Mouse (Mus musculus): ENCODE data around the gene Rcn1. TPM values are rescaled to one million over a fixed set of nuclear protein-coding genes. Genes with fewer than 3 reads are reported as not detected.

Gene Rcn1
- 4.4 and 5.0 TPM in 2 replicates for total RNA-seq (2017)

GRCm38 (mm10) chr2:105399085-105399891 is at the start of gene Rcn1:
Gene Rcn1 (minus strand): TSS chr2:105399319.
- ATAC-seq (ENCODE audit: extremely low read depth, insufficient number of reproducible peaks, low FRiP score, poor library complexity, severe bottlenecking): peak; percentile 33; the same call in 1 of the 2 replicates

GRCm38 (mm10) chr2:105444072-105444471 is 45.0 kb upstream of the Rcn1 start:
- no peak for ATAC-seq (ENCODE audit: extremely low read depth, insufficient number of reproducible peaks, low FRiP score, poor library complexity, severe bottlenecking)

- ATAC-seq (ENCODE audit: extremely low read depth, insufficient number of reproducible peaks, low FRiP score, poor library complexity, severe bottlenecking): no peak
Measured at GRCm38 (mm10) chr2:105439022-105439421, 39.9 kb upstream of the Rcn1 start.

GRCm38 (mm10) chr2:105438525-105438924 is 39.4 kb upstream of the Rcn1 start:
- ATAC-seq (ENCODE audit: extremely low read depth, insufficient number of reproducible peaks, low FRiP score, poor library complexity, severe bottlenecking): no peak

GRCm38 (mm10) chr2:105432927-105433326 is 33.8 kb upstream of the Rcn1 start:
- ATAC-seq (ENCODE audit: extremely low read depth, insufficient number of reproducible peaks, low FRiP score, poor library complexity, severe bottlenecking): no peak

- ATAC-seq (ENCODE audit: extremely low read depth, insufficient number of reproducible peaks, low FRiP score, poor library complexity, severe bottlenecking): peak; percentile 15; the same call in 1 of the 2 replicates
Measured at GRCm38 (mm10) chr2:105430373-105430772, 31.3 kb upstream of the Rcn1 start.

- ATAC-seq (ENCODE audit: extremely low read depth, insufficient number of reproducible peaks, low FRiP score, poor library complexity, severe bottlenecking): no peak
Measured at GRCm38 (mm10) chr2:105429899-105430298, 30.8 kb upstream of the Rcn1 start.

GRCm38 (mm10) chr2:105428467-105428866 is 29.3 kb upstream of the Rcn1 start:
- ATAC-seq (ENCODE audit: extremely low read depth, insufficient number of reproducible peaks, low FRiP score, poor library complexity, severe bottlenecking): no peak

- no peak for ATAC-seq (ENCODE audit: extremely low read depth, insufficient number of reproducible peaks, low FRiP score, poor library complexity, severe bottlenecking)
Measured at GRCm38 (mm10) chr2:105428029-105428428, 28.9 kb upstream of the Rcn1 start.

- no peak for ATAC-seq (ENCODE audit: extremely low read depth, insufficient number of reproducible peaks, low FRiP score, poor library complexity, severe bottlenecking)
Measured at GRCm38 (mm10) chr2:105427447-105427846, 28.3 kb upstream of the Rcn1 start.

GRCm38 (mm10) chr2:105418629-105419227 is 19.6 kb upstream of the Rcn1 start:
- ATAC-seq (ENCODE audit: extremely low read depth, insufficient number of reproducible peaks, low FRiP score, poor library complexity, severe bottlenecking): no peak

- ATAC-seq (ENCODE audit: extremely low read depth, insufficient number of reproducible peaks, low FRiP score, poor library complexity, severe bottlenecking): no peak
Measured at GRCm38 (mm10) chr2:105417663-105418062, 18.5 kb upstream of the Rcn1 start.

- ATAC-seq (ENCODE audit: extremely low read depth, insufficient number of reproducible peaks, low FRiP score, poor library complexity, severe bottlenecking): no peak
Measured at GRCm38 (mm10) chr2:105416660-105417348, 17.7 kb upstream of the Rcn1 start.

GRCm38 (mm10) chr2:105416046-105416659 is 17.0 kb upstream of the Rcn1 start:
- ATAC-seq (ENCODE audit: extremely low read depth, insufficient number of reproducible peaks, low FRiP score, poor library complexity, severe bottlenecking): no peak

- ATAC-seq (ENCODE audit: extremely low read depth, insufficient number of reproducible peaks, low FRiP score, poor library complexity, severe bottlenecking): no peak
Measured at GRCm38 (mm10) chr2:105414309-105414708, 15.2 kb upstream of the Rcn1 start.

GRCm38 (mm10) chr2:105409253-105409652 is 10.1 kb upstream of the Rcn1 start:
- ATAC-seq (ENCODE audit: extremely low read depth, insufficient number of reproducible peaks, low FRiP score, poor library complexity, severe bottlenecking): no peak

- no peak for ATAC-seq (ENCODE audit: extremely low read depth, insufficient number of reproducible peaks, low FRiP score, poor library complexity, severe bottlenecking)
Measured at GRCm38 (mm10) chr2:105408511-105408910, 9.4 kb upstream of the Rcn1 start.

GRCm38 (mm10) chr2:105402180-105402579 is 3.1 kb upstream of the Rcn1 start:
- no peak for ATAC-seq (ENCODE audit: extremely low read depth, insufficient number of reproducible peaks, low FRiP score, poor library complexity, severe bottlenecking)

GRCm38 (mm10) chr2:105400558-105400957 is 1.4 kb upstream of the Rcn1 start:
- no peak for ATAC-seq (ENCODE audit: extremely low read depth, insufficient number of reproducible peaks, low FRiP score, poor library complexity, severe bottlenecking)

Measured in neutrophil, adult 5-6 weeks (primary cell).